Mouse (Mus musculus) CH12.LX (cell line): ENCODE measurements around the gene Nfatc2. TPM values are rescaled to one million over a fixed set of nuclear protein-coding genes. Genes with fewer than 3 reads are reported as not detected.

ENCODE experiments used
- DNase-seq: peaks from one replicate; pipeline ENCODE4 v3.0.0-alpha.2; 2013; ENCODE audit errors: extremely low read depth
- H3K27ac ChIP-seq: 2 replicates; pipeline ENCODE4 v1.5.1; 2012; ENCODE audit warnings: low read depth, mild to moderate bottlenecking, control low read depth, moderate library complexity; ENCODE audit not compliant: insufficient read depth
- H3K27me3 ChIP-seq: replicated peaks from 2 replicates; pipeline ENCODE3; 2012; ENCODE audit warnings: inconsistent platforms
- H3K36me3 ChIP-seq, 2 experiments: replicated peaks in 1 of 2; 2 replicates each; pipeline versions ENCODE3 to v1.6.1; 2012; ENCODE audit warnings: inconsistent platforms in 1 of 2, low read length in 1 of 2, mild to moderate bottlenecking in 1 of 2, mixed read lengths in 1 of 2, moderate library complexity in 1 of 2; ENCODE audit not compliant: control insufficient read depth in 1 of 2, insufficient read depth in 1 of 2
- H3K4me1 ChIP-seq, 2 experiments: 2 replicates each; pipeline ENCODE4 v1.6.1; 2012; ENCODE audit warnings: inconsistent platforms in 1 of 2, moderate library complexity in 1 of 2; ENCODE audit not compliant: insufficient read depth in 2 of 2, control insufficient read depth in 1 of 2
- H3K4me2 ChIP-seq: 2 replicates; pipeline ENCODE4 v1.6.1; 2012; ENCODE audit warnings: low read depth, mild to moderate bottlenecking, control low read depth; ENCODE audit not compliant: poor library complexity, insufficient read depth, severe bottlenecking
- H3K4me3 ChIP-seq, 3 experiments: fragments of 150-350 bp in 1 of 3; sonication (generic) in 1 of 3; replicated peaks in 1 of 3; 2 replicates each; pipeline versions ENCODE3 to v1.5.1; 2011 to 2012; ENCODE audit warnings: low read depth in 2 of 3, low read length in 2 of 3, mild to moderate bottlenecking in 2 of 3, moderate library complexity in 2 of 3, control low read depth in 1 of 3, improper control_type of control experiment in 1 of 3, inconsistent platforms in 1 of 3, mixed read lengths in 1 of 3; ENCODE audit not compliant: poor library complexity in 1 of 3
- H3K79me2 ChIP-seq: replicated peaks from 2 replicates; pipeline ENCODE4 v1.6.1; 2012; ENCODE audit warnings: mild to moderate bottlenecking, moderate library complexity; ENCODE audit not compliant: control insufficient read depth, poor library complexity, insufficient read depth, severe bottlenecking; ENCODE audit errors: extremely low read depth
- H3K9ac ChIP-seq: 2 replicates; pipeline ENCODE4 v1.6.1; 2012; ENCODE audit warnings: low read depth, mild to moderate bottlenecking, control low read depth, moderate library complexity; ENCODE audit not compliant: insufficient read depth
- H3K9me3 ChIP-seq: replicated peaks from 2 replicates; pipeline ENCODE3; 2012; ENCODE audit warnings: low read length, inconsistent platforms, mixed read lengths
- CHD1 ChIP-seq: IDR thresholded peaks from 2 replicates; pipeline ENCODE4 v1.6.1; 2012; ENCODE audit warnings: low read depth, low read length, improper control_type of control experiment, inconsistent platforms
- EP300 ChIP-seq: IDR thresholded peaks from 2 replicates; pipeline ENCODE4 v1.6.1; 2011; ENCODE audit warnings: low read length, improper control_type of control experiment
- KAT2A ChIP-seq: IDR thresholded peaks from 2 replicates; pipeline ENCODE4 v1.6.1; 2012; ENCODE audit warnings: low read length, improper control_type of control experiment, inconsistent platforms; ENCODE audit not compliant: insufficient replicate concordance
- MAFK ChIP-seq: IDR thresholded peaks from 2 replicates; pipeline ENCODE4 v1.6.1; 2011; ENCODE audit warnings: low read length, improper control_type of control experiment; ENCODE audit not compliant: insufficient replicate concordance
- MAX ChIP-seq: IDR thresholded peaks from 2 replicates; pipeline ENCODE4 v1.6.1; 2011; ENCODE audit warnings: low read length, improper control_type of control experiment
- MAZ ChIP-seq: IDR thresholded peaks from 2 replicates; pipeline ENCODE4 v1.6.1; 2012; ENCODE audit warnings: low read depth, mild to moderate bottlenecking, inconsistent platforms, low read length, improper control_type of control experiment, moderate library complexity
- MEF2A ChIP-seq: IDR thresholded peaks from 2 replicates; pipeline ENCODE4 v1.6.1; 2014; ENCODE audit warnings: low read depth, mild to moderate bottlenecking, inconsistent platforms, low read length, improper control_type of control experiment, borderline replicate concordance
- MXI1 ChIP-seq: IDR thresholded peaks from 2 replicates; pipeline ENCODE4 v1.6.1; 2011; ENCODE audit warnings: mild to moderate bottlenecking, low read depth, low read length, improper control_type of control experiment
- NELFE ChIP-seq: IDR thresholded peaks from 2 replicates; pipeline ENCODE4 v1.6.1; 2011; ENCODE audit warnings: low read depth, low read length, improper control_type of control experiment
- NRF1 ChIP-seq: IDR thresholded peaks from 2 replicates; pipeline ENCODE4 v1.6.1; 2014; ENCODE audit warnings: low read depth, mild to moderate bottlenecking, inconsistent platforms, low read length, improper control_type of control experiment, moderate library complexity
- PAX5 ChIP-seq: IDR thresholded peaks from 2 replicates; pipeline ENCODE4 v1.6.1; 2012; ENCODE audit warnings: low read length, inconsistent platforms, mixed read lengths
- POLR2A ChIP-seq: IDR thresholded peaks from 2 replicates; pipeline ENCODE4 v1.6.1; 2011; ENCODE audit warnings: low read depth, mild to moderate bottlenecking, improper control_type of control experiment, low read length
- POLR2AphosphoS2 ChIP-seq: IDR thresholded peaks from 2 replicates; pipeline ENCODE4 v1.6.1; 2011; ENCODE audit warnings: low read depth, low read length, improper control_type of control experiment
- RAD21 ChIP-seq: IDR thresholded peaks from 2 replicates; pipeline ENCODE4 v1.6.1; 2011; ENCODE audit warnings: low read depth, mild to moderate bottlenecking, low read length, improper control_type of control experiment, moderate library complexity
- RCOR1 ChIP-seq: conservative IDR thresholded peaks from 2 replicates; pipeline ENCODE4 v1.6.1; 2012; ENCODE audit warnings: low read depth, mild to moderate bottlenecking, inconsistent platforms, low read length, improper control_type of control experiment
- TCF12 ChIP-seq: IDR thresholded peaks from 2 replicates; pipeline ENCODE4 v1.6.1; 2014; ENCODE audit warnings: low read depth, mild to moderate bottlenecking, inconsistent platforms, low read length, improper control_type of control experiment
- UBTF ChIP-seq: IDR thresholded peaks from 2 replicates; pipeline ENCODE4 v1.6.1; 2012; ENCODE audit warnings: low read depth, mild to moderate bottlenecking, inconsistent platforms, low read length, improper control_type of control experiment, moderate library complexity
- USF2 ChIP-seq: conservative IDR thresholded peaks from 2 replicates; pipeline ENCODE4 v1.6.1; 2011; ENCODE audit warnings: low read depth, low read length, improper control_type of control experiment
- ZMIZ1 ChIP-seq: IDR thresholded peaks from 2 replicates; pipeline ENCODE4 v1.6.1; 2012; ENCODE audit warnings: low read depth, mild to moderate bottlenecking, inconsistent platforms, low read length, improper control_type of control experiment
- ZNF384 ChIP-seq: IDR thresholded peaks from 2 replicates; pipeline ENCODE4 v1.6.1; 2012; ENCODE audit warnings: low read depth, low read length, improper control_type of control experiment, inconsistent platforms
- dilution Hi-C: fragments of 300-500 bp; cut with MboI; formaldehyde crosslinking; loops from 2 replicates; pipeline ENCODE4 v1.14.3; 2020; ENCODE audit warnings: low sequenced_read_pairs; ENCODE audit not compliant: extremely low pct_unique_long_range_greater_than_20kb, extremely low pct_ligation_motif_present
- in situ Hi-C: fragments of 300-500 bp; cut with MboI; formaldehyde crosslinking; loops from 3 replicates; pipeline ENCODE4 v1.14.3; 2019; ENCODE audit warnings: low sequenced_read_pairs, low pct_ligation_motif_present, low pct_unique_long_range_greater_than_20kb, mixed read lengths
- polyA plus RNA-seq: library from polyadenylated mRNA; unstranded; fragments of >175 nt; gene quantifications from 2 replicates; pipeline ENCODE4 v1.2.1, GENCODE M21; 2012; ENCODE audit warnings: low read depth; ENCODE audit not compliant: insufficient read length
- total RNA-seq, 2 experiments: library from RNA; depleted of rRNA; stranded (reverse); fragments of 300-350 nt in 1 of 2; fragments of >200 nt in 1 of 2; gene quantifications; 2 replicates each; pipeline ENCODE4 v1.2.3; 2012 to 2014

Gene Nfatc2
- total and polyA plus RNA-seq, 3 experiments = 1.8 to 4.8 (median 3.6) TPM

- peaks cover 34 to 77% of the 10 kb centered on the region in 2 experiments for H3K36me3 ChIP-seq
- TF ChIP-seq ZMIZ1 (no peak), UBTF (no peak), NRF1 (no peak), ZNF384 (no peak), MAX (no peak), MAFK (no peak), RCOR1 (no peak), PAX5 (no peak), MXI1 (no peak), KAT2A (no peak), MEF2A (no peak), MAZ (no peak), CHD1 (no peak), USF2 (no peak), NELFE (no peak)
- TF ChIP-seq, all 38 proteins: peak for 0
- H3K79me2 ChIP-seq = no peaks in the 10 kb centered on the region
- H3K9me3 ChIP-seq = no peaks in the 10 kb centered on the region
- no peak overlapping the region for H3K4me3 ChIP-seq
- H3K27me3 ChIP-seq = no peaks in the 10 kb centered on the region
- DNase-seq = no peak
- dilution Hi-C loops (no loop called here), in situ Hi-C loops (no loop called here)
- H3K27ac ChIP-seq = no peak overlapping the region
- no peak overlapping the region for H3K9ac ChIP-seq
- peaks cover 0 to 56% of the 10 kb centered on the region in 2 experiments; a peak in 3 of 4 replicates for H3K4me1 ChIP-seq
- no peak overlapping the region for H3K4me2 ChIP-seq
These were observed 72.9 kb downstream of the Nfatc2 start for GRCm38 (mm10) chr2:168528551-168528950.

DNA sequence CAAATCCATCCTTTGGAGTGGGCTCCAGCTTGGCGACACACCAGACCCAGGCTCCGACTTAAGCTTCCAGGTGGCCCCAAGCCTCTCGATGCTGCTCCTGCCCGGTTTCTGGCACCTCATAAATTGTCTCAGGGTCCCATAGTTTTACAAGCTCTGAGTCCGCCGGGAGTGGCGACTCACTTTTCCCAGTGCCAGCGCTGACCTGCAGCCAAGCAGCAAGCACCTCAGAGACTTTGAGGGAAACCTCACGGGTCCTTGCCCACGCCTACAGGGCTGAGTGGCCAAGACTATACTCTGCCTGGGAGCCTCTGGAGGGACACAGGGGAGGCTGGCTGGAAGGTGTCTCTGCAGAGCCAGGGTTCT lies 74.0 kb downstream of the Nfatc2 start:
- Histone ChIP-seq H3K79me2 (no peaks in the 10 kb centered on the region), H3K27me3 (no peaks in the 10 kb centered on the region), H3K9ac (no peak overlapping the region), H3K27ac (no peak overlapping the region), H3K9me3 (no peaks in the 10 kb centered on the region), H3K36me3 (peaks cover 35 to 74% of the 10 kb centered on the region in 2 experiments), H3K4me1 (peaks cover 4 to 66% of the 10 kb centered on the region in 2 experiments), H3K4me2 (no peak overlapping the region), H3K4me3 (no peak overlapping the region)
- TF ChIP-seq ZNF384 (no peak), KAT2A (no peak), MAFK (no peak), RCOR1 (no peak), RAD21 (no peak), TCF12 (no peak), NRF1 (no peak), POLR2AphosphoS2 (no peak), POLR2A (no peak), EP300 (no peak), MXI1 (no peak)
- no peak for DNase-seq
- in situ Hi-C loops (no loop called here), dilution Hi-C loops (no loop called here)
